Mouse (Mus musculus) right cerebral cortex, postnatal 4 days (tissue): ENCODE measurements around the gene Kif11.
A peak's percentile ranks its signal among the peaks of the same experiment; 100 is the strongest.

ENCODE experiments used
- DNase-seq: peaks from one replicate; pipeline ENCODE4 v3.0.0-alpha.2; 2022

The Kif11 gene

DNA sequence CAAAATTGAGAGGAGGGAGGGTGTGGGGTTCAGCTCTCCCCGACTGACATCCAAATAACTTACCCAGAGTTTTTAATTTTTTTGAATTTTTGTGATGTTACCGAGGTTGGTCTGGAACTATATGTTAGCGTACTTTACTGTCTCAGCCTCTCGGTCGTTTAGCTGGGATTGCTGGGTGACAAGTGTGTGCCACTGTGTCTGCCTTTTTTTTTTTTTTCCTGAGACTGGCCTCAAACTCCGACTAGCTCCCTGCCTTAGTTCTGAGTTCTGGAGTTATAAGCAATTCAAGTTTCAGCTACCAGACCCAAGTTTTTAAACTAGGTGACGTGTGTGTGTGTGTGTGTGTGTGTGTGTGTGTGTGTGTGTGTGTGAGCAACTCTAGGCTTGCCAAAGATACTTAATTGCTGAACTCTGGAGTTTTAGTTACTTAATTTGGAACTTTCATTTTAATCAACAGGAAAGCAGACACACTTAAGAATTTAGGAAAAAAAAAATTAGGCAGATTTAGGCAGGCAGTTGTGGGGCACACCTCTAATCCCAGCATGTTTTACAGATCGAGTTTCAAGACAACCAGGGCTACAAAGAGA, 1.3 kb downstream of the Kif11 start:
- no peak for DNase-seq

- no peak for DNase-seq
Measured at GRCm38 (mm10) chr19:37378816-37379215, 2.6 kb downstream of the Kif11 start.

DNA sequence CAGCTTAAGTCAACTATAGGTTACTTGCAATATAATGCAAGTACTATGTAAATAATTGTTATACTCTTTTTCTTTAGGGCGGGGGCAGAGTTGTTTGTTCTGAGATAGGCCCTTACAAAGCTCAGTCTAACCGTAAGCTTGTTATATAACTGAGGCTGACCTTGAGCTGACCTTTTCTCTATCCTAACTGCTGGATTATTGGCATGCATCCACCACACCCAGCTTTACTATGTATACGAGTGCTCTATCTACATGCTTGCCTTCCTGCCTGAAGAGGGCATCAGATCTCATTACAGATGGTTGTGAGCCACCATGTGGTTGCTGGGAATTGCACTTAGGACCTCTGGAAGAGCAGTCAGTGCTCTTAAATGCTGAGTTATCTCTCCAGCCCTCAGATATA, 9.9 kb downstream of the Kif11 start:
- DNase-seq: no peak

- no peak for DNase-seq
Measured at GRCm38 (mm10) chr19:37391869-37392268, 15.7 kb downstream of the Kif11 start.

DNA sequence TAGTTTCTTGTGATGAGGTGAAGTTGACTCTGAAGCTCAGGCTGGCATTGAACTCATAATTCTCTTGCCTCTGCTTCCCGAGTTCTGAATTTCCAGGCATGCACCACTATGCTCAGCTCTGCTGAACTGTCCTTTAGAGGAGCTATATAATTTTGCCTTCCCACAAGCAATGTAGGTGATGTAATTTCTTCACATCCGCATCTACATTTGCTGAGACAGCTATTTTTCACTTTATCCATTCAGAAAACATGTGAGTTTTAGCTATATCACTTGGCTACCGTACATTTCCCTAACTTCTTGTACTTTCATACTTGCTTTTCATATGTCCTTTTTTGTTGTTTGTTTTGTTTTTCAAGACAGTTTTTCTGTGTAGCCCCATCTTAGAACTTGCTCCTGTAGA, 20.1 kb downstream of the Kif11 start:
- no peak for DNase-seq

DNA sequence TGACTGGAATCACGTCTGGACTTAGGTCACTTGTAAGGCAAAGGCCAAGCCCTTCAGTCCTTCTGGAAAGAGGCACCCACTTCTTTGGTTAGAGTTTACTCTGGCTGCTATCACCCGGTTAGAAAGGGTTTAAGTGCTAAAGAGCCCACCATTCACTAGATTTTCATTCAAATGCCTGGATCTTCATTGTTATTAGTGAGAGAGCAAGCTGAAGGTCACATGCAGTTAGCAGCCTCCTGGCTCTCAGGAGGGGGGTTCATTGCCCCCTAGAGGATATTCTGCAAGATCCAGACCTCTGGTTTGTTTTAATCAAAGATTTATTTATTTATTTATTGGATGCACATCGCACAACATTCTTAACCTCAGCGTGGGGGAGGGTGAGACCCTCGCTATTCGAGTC, 24.7 kb downstream of the Kif11 start:
- DNase-seq: no peak

DNA sequence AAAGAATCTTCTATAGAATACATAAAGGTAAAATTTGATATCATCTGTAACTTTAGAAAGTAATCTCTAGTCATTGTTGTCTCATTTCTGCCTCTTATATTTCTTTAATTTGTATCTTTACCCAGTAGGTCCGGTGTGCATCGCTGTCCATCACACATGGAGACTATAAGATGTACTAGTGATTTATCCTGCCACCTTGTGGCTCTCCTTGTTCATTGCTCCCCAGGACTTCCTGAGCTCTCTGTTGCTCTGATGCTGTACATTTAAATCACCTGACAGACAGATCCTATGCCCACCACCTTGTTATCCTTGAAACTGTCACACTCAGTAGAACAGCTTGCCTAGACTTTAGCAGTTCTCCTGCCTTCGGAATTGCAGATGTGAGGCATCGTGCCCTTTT, 42.1 kb downstream of the Kif11 start:
- DNase-seq: no peak

DNA sequence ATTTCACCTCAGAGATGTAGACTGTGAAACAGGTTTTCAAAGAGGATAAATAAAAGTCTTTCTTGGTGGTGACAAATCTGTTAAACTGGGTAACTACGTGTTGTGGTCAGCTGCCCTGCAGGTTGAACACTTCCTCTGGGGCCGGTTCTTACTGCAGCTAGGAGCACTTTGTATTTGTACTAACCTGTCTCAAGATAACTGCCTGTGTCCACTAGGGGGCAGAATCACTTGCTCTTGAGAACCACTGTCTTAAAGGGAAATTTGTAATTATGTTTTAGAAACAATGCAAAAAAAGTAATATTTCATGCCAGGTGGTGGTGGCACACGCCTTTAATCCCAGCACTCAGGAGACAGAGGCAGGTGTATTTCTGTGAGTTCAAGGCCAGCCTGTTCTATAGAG, 43.4 kb downstream of the Kif11 start:
- peak; percentile 25 for DNase-seq

- no peak for DNase-seq
Measured at GRCm38 (mm10) chr19:37428589-37428988, 52.4 kb downstream of the Kif11 start.

- DNase-seq: no peak
Measured at GRCm38 (mm10) chr19:37431139-37431756, 55.0 kb downstream of the Kif11 start.

DNA sequence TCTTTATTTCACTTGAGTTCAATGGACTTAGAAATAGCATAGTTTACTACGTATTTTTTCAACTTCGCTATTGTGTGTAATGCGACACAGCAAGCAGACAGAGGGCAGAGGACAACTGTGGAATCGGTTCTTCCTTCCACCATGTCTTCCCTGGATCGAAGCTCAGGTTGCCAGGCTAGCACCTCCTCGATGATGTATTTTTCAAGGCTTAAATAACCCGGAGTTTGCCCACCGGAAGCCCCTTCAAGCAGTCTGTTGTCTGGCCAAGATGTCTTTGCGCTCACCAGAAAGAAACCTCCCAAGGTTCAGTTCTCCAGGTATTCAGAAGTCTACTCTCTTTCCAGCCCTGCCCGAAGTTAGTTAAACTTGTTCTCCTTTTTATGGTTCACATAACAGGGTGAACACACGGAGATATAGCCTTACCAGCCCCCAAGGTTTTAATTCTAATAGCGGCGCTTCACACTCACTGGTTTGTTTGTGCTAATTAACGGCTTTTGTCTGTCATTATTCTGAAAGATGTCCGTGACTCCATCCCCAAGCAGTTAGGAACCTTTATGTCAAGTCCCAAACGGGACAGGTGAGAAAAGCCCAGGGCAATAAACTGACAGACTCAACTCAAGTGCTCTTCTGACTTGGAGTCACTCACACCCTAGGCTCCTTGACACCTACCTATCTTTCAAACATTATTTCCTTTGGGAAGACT, 56.8 kb downstream of the Kif11 start:
- DNase-seq: no peak

DNA sequence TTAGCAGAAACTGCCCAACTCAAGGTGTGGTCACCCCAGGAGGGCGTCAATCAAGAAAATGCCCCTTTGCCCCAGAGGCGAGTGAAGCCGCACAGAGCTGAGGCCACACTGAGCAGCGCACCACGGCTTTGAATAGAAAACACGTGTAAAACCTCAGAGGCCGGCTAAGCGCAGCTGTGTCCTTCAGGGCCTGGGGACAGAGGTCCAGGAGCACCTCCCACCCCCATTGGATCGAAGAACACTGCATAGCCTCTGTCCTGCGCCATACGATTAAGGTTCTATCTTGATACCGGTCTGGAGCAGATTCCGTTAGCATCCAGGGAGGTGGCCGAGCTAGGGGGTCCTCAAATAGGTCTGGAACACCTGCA, 57.7 kb downstream of the Kif11 start:
- peak; percentile 6 for DNase-seq

- peak; percentile 38 for DNase-seq
Measured at GRCm38 (mm10) chr19:37434263-37434951, 58.2 kb downstream of the Kif11 start, which contains the start of gene Hhex. Hhex (plus strand) TSS chr19:37434810.

GRCm38 (mm10) chr19:37435041-37435852, 59.0 kb downstream of the Kif11 start:
- peak; percentile 14 for DNase-seq

DNA sequence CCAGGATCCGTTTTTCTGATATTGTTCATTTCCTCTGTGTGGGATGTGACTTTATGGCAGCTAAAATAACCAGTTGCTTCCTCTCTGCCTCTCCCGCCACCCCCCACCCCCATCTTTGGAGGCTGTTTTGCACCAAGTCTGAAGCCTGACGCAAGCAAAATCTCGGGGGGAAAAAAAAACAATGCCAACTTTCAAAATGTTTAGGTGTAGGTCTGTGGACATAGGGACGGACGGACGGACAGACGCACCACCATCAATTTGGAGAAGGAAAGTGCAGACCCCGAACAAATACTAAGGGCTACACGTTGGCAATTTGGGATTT, 59.6 kb downstream of the Kif11 start:
- no peak for DNase-seq

- no peak for DNase-seq
Measured at GRCm38 (mm10) chr19:37436514-37437288, 60.5 kb downstream of the Kif11 start.

DNA sequence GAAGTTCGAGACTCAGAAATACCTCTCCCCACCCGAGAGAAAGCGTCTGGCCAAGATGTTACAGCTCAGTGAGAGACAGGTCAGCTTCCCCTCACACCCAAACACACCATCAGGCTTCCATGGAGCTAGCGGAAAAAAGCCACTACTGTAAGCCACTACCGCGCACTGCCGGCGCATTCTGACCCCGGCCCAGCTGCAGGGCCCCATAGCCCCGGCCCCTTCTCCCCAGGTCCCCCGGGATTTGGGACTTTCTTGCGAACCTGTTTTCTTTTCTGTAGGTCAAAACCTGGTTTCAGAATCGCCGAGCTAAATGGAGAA, 61.0 kb downstream of the Kif11 start:
- DNase-seq: no peak

GRCm38 (mm10) chr19:37440181-37440580, 64.0 kb downstream of the Kif11 start:
- DNase-seq: no peak

DNA sequence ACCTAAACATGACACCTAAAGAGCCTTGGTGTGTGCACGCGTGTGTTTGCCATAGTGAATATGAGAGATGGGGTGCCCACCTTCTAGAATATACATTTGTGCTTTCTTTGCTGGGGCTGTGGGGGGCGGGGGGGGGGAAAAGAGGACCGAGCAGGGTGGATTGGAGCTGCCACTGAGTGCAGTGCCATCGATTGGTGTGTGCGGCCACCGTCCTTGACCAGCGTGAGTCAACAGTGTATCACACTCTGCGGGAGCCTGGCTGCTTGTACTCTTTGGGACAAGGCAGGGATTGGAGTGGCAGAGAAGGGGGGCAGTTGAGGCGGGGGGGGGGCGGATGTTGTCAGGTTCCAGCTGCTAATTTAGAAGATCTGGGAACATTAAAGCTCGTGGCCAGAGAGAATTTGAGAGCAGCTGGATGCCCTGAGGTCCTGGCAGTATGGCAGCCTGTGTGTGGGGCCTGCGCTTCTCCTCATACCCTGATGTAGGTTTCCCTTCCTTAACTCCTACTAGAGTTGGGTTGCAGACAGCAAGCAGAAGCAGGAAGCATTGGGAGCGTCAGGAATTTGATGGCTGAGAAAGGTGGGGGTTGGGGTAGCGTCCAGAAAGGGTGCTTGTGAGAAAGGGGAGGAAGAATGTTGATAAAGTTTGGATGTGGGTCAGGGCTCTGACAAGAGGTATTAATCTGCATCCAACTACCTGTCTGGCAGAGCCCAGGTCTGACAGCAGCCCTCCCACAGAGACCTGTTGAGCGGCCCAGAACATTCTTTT, 64.7 kb downstream of the Kif11 start:
- DNase-seq: no peak

DNA sequence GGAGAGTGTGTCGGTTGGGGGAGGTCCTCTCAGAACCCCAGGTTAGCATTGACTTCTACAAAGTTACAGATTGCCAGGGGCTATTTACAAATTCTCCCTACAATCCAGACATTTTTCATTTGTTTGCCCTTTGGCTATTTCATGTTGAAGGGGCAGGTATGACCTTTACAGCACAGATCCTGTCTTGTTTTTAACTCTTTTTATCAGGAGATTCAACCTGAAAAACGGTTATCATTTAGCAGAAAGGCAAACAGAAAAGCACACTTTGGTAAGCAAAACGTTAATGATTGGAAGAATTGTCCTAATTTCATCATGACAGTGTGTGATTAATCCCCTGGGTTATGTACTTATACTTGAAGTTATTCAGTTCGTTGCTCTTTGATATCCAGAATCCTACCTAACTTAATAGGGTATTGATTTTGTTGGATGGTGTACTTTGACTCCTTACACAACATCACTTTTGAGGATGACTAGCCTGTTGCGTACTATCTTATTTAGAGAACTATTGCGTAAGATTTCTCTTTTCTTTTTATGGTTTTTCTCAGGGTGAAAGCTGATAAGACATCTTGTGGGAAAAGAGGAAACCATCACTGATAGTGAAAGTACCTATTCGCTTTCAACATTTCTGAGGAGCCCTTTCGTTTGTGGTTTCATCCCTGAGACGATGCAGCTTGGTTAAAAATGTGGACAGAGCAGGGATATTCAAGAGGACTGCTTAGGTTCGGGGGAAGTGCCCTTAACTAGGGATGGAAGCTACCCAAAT, 66.5 kb downstream of the Kif11 start:
- no peak for DNase-seq

DNA sequence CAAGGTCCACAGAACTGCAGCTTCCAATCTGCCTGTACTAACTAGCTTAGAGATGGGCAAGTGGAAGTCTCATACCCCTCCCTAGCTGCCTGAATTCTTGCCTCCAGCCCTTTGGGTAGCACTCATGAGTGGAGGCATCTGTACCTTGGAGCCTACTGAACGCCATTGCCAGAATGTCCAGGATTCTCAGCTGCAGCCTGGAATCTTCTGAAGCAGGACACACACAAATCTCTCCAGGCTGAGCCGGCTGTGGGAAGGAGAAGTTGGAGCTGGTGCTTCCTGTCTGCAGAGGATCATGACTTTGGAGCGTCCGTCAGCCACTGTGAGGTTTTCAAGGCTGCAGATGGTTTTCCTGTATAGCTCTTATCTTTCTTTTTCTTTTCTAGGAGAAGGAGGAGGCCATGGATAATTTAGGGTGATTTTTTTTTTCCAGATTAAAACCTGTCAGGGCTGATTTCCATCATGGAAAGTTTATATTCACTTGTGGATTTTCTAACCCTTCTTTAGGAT, 67.5 kb downstream of the Kif11 start:
- no peak for DNase-seq
